Mouse (Mus musculus): ENCODE measurements around the gene Lipc.

DNA sequence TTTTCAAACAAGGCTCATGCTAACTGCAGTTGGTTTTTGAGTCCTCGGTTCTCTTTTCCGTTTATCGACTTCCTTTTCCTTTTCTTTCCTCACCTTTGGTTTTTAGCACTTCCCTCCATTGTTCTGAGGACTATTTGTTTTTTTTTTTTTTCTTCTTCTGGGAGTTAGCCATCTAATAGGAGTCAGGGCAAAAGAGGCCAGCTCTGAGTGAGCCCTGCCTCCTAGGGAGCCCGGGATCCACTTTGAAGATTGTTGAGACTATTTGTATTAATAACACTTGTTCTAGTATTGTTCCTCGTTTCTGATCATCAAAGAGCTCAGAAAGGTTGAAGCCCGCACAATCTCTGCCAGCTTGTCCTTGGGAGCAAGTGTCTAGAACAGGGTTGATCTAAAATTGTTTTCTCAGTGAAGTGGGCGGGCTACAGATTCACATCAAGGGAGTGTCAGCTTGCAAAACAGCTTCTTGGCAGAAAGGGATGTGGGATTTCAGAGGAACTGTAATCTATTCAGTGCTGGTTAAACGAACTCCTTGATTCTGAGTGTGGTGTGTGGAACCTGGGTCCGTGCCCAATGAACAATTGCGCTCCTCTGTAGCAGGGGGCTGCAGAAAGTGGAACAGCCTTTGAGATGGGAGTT lies 103.8 kb downstream of the Lipc start:
- TF ChIP-seq FLI1 (IDR thresholded peaks at IDR 0.05; ENCODE audit: low read length): no peak
- TF ChIP-seq GATA1 (IDR thresholded peaks at IDR 0.05; ENCODE audit: borderline replicate concordance, low read length): no peak

Data from megakaryocyte, embryonic 14.5 days (primary cell).